Mouse (Mus musculus) stomach, postnatal 0 days (tissue): ENCODE results near the gene Dscam.

ENCODE experiments used
- CTCF ChIP-seq: IDR thresholded peaks from 2 replicates; pipeline ENCODE4 v1.5.1; 2016; ENCODE audit warnings: antibody characterized with exemption, low read depth, mild to moderate bottlenecking, moderate library complexity
- EP300 ChIP-seq: optimal IDR thresholded peaks from 2 replicates; pipeline ENCODE3; 2016; ENCODE audit warnings: antibody characterized with exemption

DNA sequence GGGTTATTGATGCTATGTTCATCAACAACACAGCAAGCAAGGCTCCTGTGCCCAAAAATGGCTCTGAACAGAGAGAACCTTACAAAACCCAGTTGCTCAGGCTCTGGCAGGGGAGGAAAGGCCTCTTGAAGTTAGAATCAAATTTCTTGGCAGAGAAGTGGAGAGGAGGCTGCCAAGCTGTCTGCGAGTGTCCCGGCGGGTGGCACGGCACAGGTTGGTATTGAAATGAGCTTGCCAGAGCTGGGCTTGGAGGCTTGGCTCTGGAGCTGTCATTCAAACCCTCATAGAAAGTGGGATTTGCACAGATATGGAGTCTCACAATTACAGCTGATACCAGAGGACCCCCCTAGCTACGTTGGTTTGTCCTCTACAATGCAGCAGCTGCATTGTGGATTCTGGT lies 550.1 kb downstream of the Dscam start:
- TF ChIP-seq CTCF (no peak), EP300 (no peak)
